Mouse (Mus musculus): ENCODE data around the gene Zap70.

- TF ChIP-seq POLR2A (IDR thresholded peaks at IDR 0.05; ENCODE audit: low read depth, low read length) (no peak), CTCF (IDR thresholded peaks at IDR 0.05; ENCODE audit: extremely low read depth, insufficient read depth, insufficient read length, insufficient replicate concordance) (no peak)
Measured at GRCm38 (mm10) chr1:36800379-36801011, 38.9 kb downstream of the Zap70 start.
